Comparison of ENCODE assay signal across 9 mouse cellular contexts in genomic region chr15:36669748-36670147, GRCm38 (mm10).
DNase-seq lines count a peak whose midpoint lies in the region; ATAC-seq and TF ChIP-seq lines count a peak whose summit lies in the region.
"Had no signal": no experiment of that assay in that cellular context is flagged by ENCODE, and none has a peak within 500 bp of the region (broad histone marks: within the 10 kb centered on the region; RNA-seq: fewer than 3 reads in every experiment).

No protein-coding gene starts in this region.

- peak overlapping the region; percentile 41 for H3K4me2 ChIP-seq in intestine, embryonic 15.5 days (replicated peaks)

- no peak overlapping the region for H3K4me3 ChIP-seq in kidney, adult 2 months (ENCODE audit: insufficient read depth, low read depth, low read length)
- peak overlapping the region; percentile 43 for H3K4me3 ChIP-seq in ES-Bruce4 (ENCODE audit: low read depth, low read length)
- no peak overlapping the region for H3K4me3 ChIP-seq in intestine, embryonic 15.5 days (replicated peaks)

- H3K27me3 ChIP-seq in kidney, adult 2 months (replicated peaks; ENCODE audit: control insufficient read depth, insufficient read depth, low read length) = no peaks in the 10 kb centered on the region
- no peaks in the 10 kb centered on the region for H3K27me3 ChIP-seq in ES-Bruce4 (ENCODE audit: control insufficient read depth, insufficient read depth, low read length, poor library complexity, severe bottlenecking)
- no peaks in the 10 kb centered on the region for H3K27me3 ChIP-seq in intestine, embryonic 15.5 days (replicated peaks)

- 0 out of 2 replicates have a peak overlapping the region, but pooled peaks have one; percentile 7 for H3K9ac ChIP-seq in ES-Bruce4 (ENCODE audit: low read depth, poor library complexity, severe bottlenecking)
- no peak overlapping the region for H3K9ac ChIP-seq in intestine, embryonic 15.5 days

- no peak for TF ChIP-seq POLR2A in kidney, adult 2 months (IDR thresholded peaks at IDR 0.05; ENCODE audit: low read depth, low read length)
- TF ChIP-seq POLR2A in ES-Bruce4 (IDR thresholded peaks at IDR 0.05; ENCODE audit: insufficient read depth, low read length) = no peak

- peak; percentile 93 for ATAC-seq in intestine, embryonic 15.5 days

- 40% methylated on average over 12 of the region's 12 CpGs for WGBS in kidney, adult 2 months
- 20% methylated on average over 12 of the region's 12 CpGs for WGBS in intestine, embryonic 15.5 days

- H3K9me3 ChIP-seq in ES-Bruce4 (replicated peaks; ENCODE audit: control insufficient read depth, insufficient read depth, low read length, poor library complexity, severe bottlenecking) = no peaks in the 10 kb centered on the region
- no peaks in the 10 kb centered on the region for H3K9me3 ChIP-seq in intestine, embryonic 15.5 days

- no peak for TF ChIP-seq CTCF in kidney, adult 2 months (conservative IDR thresholded peaks at IDR 0.05; ENCODE audit: insufficient read depth, insufficient read length, low read depth, low read length)
- TF ChIP-seq CTCF in ES-Bruce4 (IDR thresholded peaks at IDR 0.05; ENCODE audit: low read depth, low read length) = no peak

- no peaks in the 10 kb centered on the region for H3K36me3 ChIP-seq in kidney, adult 2 months (ENCODE audit: control insufficient read depth, insufficient read depth, low read length)
- H3K36me3 ChIP-seq in ES-Bruce4 (ENCODE audit: control insufficient read depth, insufficient read depth, low read length, poor library complexity, severe bottlenecking) = no peaks in the 10 kb centered on the region
- H3K36me3 ChIP-seq in intestine, embryonic 15.5 days = no peaks in the 10 kb centered on the region

- no peak overlapping the region for H3K27ac ChIP-seq in kidney, adult 2 months (ENCODE audit: insufficient read depth, low read depth, low read length)
- no peak overlapping the region for H3K27ac ChIP-seq in ES-Bruce4 (ENCODE audit: insufficient read depth, low read length)
- no peak overlapping the region for H3K27ac ChIP-seq in intestine, embryonic 15.5 days

- H3K4me1 ChIP-seq in kidney, adult 2 months (ENCODE audit: control insufficient read depth, insufficient read depth, low read length) = no peaks in the 10 kb centered on the region
- no peaks in the 10 kb centered on the region for H3K4me1 ChIP-seq in ES-Bruce4 (ENCODE audit: control insufficient read depth, insufficient read depth, low read length)
- H3K4me1 ChIP-seq in intestine, embryonic 15.5 days (replicated peaks) = peaks cover 6% of the 10 kb centered on the region; the same call in 1 of the 2 replicates

- no peak for TF ChIP-seq EP300 in ES-Bruce4 (IDR thresholded peaks at IDR 0.05; ENCODE audit: insufficient read depth, low read depth, low read length)

- peak; percentile 16 for DNase-seq in kidney, adult 2 months
- DNase-seq in kidney, adult 11 months = no peak
- DNase-seq in R1 (ENCODE audit: low read depth, low spot score) = peak; percentile 62
- no peak for DNase-seq in thymus, postnatal 0 days (ENCODE audit: low spot score)
- DNase-seq in urinary bladder, postnatal 4 days (ENCODE audit: low spot score in 2 of 2) = no peak
- DNase-seq in natural killer cell, adult 2 months (ENCODE audit: low spot score in 2 of 2) = no peak
- DNase-seq: cerebellum, postnatal 25 days had no signal

Comparison
In these comparisons a context has a peak if more than half of its experiments do, and no peak if none do; other contexts are left out.
1. DNase-seq: peak in kidney, adult 2 months (single experiment) and R1 (single experiment); none in kidney, adult 11 months (single experiment), thymus, postnatal 0 days (single experiment), urinary bladder, postnatal 4 days (0 of 2) and natural killer cell, adult 2 months (0 of 2).